Mouse (Mus musculus) embryonic facial prominence, embryonic 13.5 days (tissue): Measurements from ENCODE around the gene Ptprk. TPM values are rescaled to one million over a fixed set of nuclear protein-coding genes. Genes with fewer than 3 reads are reported as not detected.

Experiments
- ATAC-seq: fragments of 200-750 bp; cut with Nextera tagmentation; 2 replicates; pipeline ENCODE4 v1.8.0; 2017; ENCODE audit warnings: low read depth; ENCODE audit not compliant: insufficient number of reproducible peaks, insufficient read depth, low FRiP score, low TSS enrichment
- H3K27ac ChIP-seq: fragments of 300-500 bp; sonication (generic); 2 replicates; pipeline ENCODE4 v1.5.1; 2015; ENCODE audit warnings: moderate library complexity, mild to moderate bottlenecking, inconsistent platforms
- H3K27me3 ChIP-seq: fragments of 300-500 bp; sonication (generic); 2 replicates; pipeline ENCODE4 v1.6.1; 2015; ENCODE audit warnings: mild to moderate bottlenecking, inconsistent platforms
- H3K36me3 ChIP-seq: fragments of 300-500 bp; sonication (generic); 2 replicates; pipeline ENCODE4 v1.6.1; 2015; ENCODE audit warnings: mild to moderate bottlenecking, inconsistent platforms
- H3K4me1 ChIP-seq: fragments of 300-500 bp; sonication (generic); 2 replicates; pipeline ENCODE4 v1.6.1; 2015; ENCODE audit warnings: inconsistent platforms
- H3K4me2 ChIP-seq: fragments of 300-500 bp; sonication (generic); 2 replicates; pipeline ENCODE4 v1.6.1; 2015; ENCODE audit warnings: moderate library complexity, mild to moderate bottlenecking, inconsistent platforms
- H3K4me3 ChIP-seq: fragments of 300-500 bp; sonication (generic); 2 replicates; pipeline ENCODE4 v1.5.1; 2015; ENCODE audit warnings: mild to moderate bottlenecking, inconsistent platforms
- H3K9ac ChIP-seq: fragments of 300-500 bp; sonication (generic); 2 replicates; pipeline ENCODE4 v1.6.1; 2015; ENCODE audit warnings: mild to moderate bottlenecking, inconsistent platforms
- H3K9me3 ChIP-seq: fragments of 300-500 bp; sonication (generic); 2 replicates; pipeline ENCODE4 v1.6.1; 2016; ENCODE audit warnings: inconsistent platforms
- WGBS: fragments of 180-500 bp; shearing (Covaris S2); methylation state at CpG from one replicate; pipeline ENCODE4 v1.1.7; 2015; ENCODE audit warnings: mixed read lengths; 5-methylcytosine and 5-hydroxymethylcytosine counted together
- polyA plus RNA-seq: library from polyadenylated mRNA; unstranded; fragments of >200 nt; fragmentation: Nextera tagmentation; extraction: Ambion mirVana; gene quantifications from 2 replicates; pipeline ENCODE4 v1.2.1, GENCODE M21; 2015

The Ptprk gene
- polyA plus RNA-seq, 1 experiment from 2014 or later, result 32.3 TPM

GRCm38 (mm10) chr10:28249047-28249446 lies 174.4 kb downstream of the Ptprk start:
- ATAC-seq, result no peak
- 46% methylated on average over 4 of the region's 4 CpGs for WGBS
- no peaks in the 10 kb centered on the region for H3K27me3 ChIP-seq
- H3K4me3 ChIP-seq, result no peak overlapping the region
- H3K27ac ChIP-seq, result no peak overlapping the region
- no peaks in the 10 kb centered on the region for H3K9me3 ChIP-seq
- H3K4me2 ChIP-seq, result no peak overlapping the region
- peaks cover 15% of the 10 kb centered on the region; the same call in 1 of the 2 replicates for H3K4me1 ChIP-seq
- H3K36me3 ChIP-seq, result no peaks in the 10 kb centered on the region
- H3K9ac ChIP-seq, result no peak overlapping the region

- WGBS, result 28% methylated on average over 4 of the region's 4 CpGs
- Histone ChIP-seq H3K9me3 (no peaks in the 10 kb centered on the region), H3K27ac (no peak overlapping the region), H3K4me2 (no peak overlapping the region), H3K9ac (no peak overlapping the region), H3K4me1 (peaks cover 15% of the 10 kb centered on the region; the same call in 1 of the 2 replicates), H3K36me3 (no peaks in the 10 kb centered on the region), H3K4me3 (no peak overlapping the region), H3K27me3 (no peaks in the 10 kb centered on the region)
- ATAC-seq, result no peak
Measured at GRCm38 (mm10) chr10:28251385-28251784, 176.8 kb downstream of the Ptprk start.

- Histone ChIP-seq H3K36me3 (0 out of 2 replicates have a peak, but pooled peaks cover under 1% of the 10 kb centered on the region), H3K4me1 (no peaks in the 10 kb centered on the region), H3K4me2 (no peak overlapping the region), H3K27me3 (no peaks in the 10 kb centered on the region), H3K4me3 (no peak overlapping the region), H3K9ac (no peak overlapping the region), H3K9me3 (no peaks in the 10 kb centered on the region), H3K27ac (no peak overlapping the region)
- 81% methylated on average over 2 of the region's 2 CpGs for WGBS
- ATAC-seq, result no peak
Measured at GRCm38 (mm10) chr10:28260651-28261050, 186.0 kb downstream of the Ptprk start.

- WGBS, result 90% methylated on average over 3 of the region's 3 CpGs
- peaks cover 10% of the 10 kb centered on the region for H3K36me3 ChIP-seq
Measured at GRCm38 (mm10) chr10:28262159-28262558, 187.5 kb downstream of the Ptprk start.

GRCm38 (mm10) chr10:28263546-28263945 lies 188.9 kb downstream of the Ptprk start:
- no peaks in the 10 kb centered on the region for H3K4me1 ChIP-seq
- no peaks in the 10 kb centered on the region for H3K9me3 ChIP-seq
- no peak for ATAC-seq
- H3K27ac ChIP-seq, result no peak overlapping the region
- no peak overlapping the region for H3K4me2 ChIP-seq
- H3K27me3 ChIP-seq, result no peaks in the 10 kb centered on the region
- 69% methylated on average over 2 of the region's 2 CpGs for WGBS
- H3K4me3 ChIP-seq, result no peak overlapping the region
- peaks cover 10% of the 10 kb centered on the region for H3K36me3 ChIP-seq
- H3K9ac ChIP-seq, result no peak overlapping the region

More at GRCm38 (mm10) chr10:28262159-28262558, 187.5 kb downstream of the Ptprk start:
- Histone ChIP-seq H3K27me3 (no peaks in the 10 kb centered on the region), H3K4me1 (no peaks in the 10 kb centered on the region), H3K9ac (no peak overlapping the region), H3K4me3 (no peak overlapping the region), H3K27ac (no peak overlapping the region), H3K9me3 (no peaks in the 10 kb centered on the region), H3K4me2 (no peak overlapping the region)
- no peak for ATAC-seq

- Histone ChIP-seq H3K4me3 (no peak overlapping the region), H3K9me3 (no peaks in the 10 kb centered on the region), H3K4me1 (no peaks in the 10 kb centered on the region), H3K36me3 (peaks cover 10% of the 10 kb centered on the region), H3K27me3 (no peaks in the 10 kb centered on the region), H3K9ac (no peak overlapping the region), H3K4me2 (no peak overlapping the region), H3K27ac (no peak overlapping the region)
- no peak for ATAC-seq
- WGBS, result 79% methylated on average over 4 of the region's 4 CpGs
Measured at GRCm38 (mm10) chr10:28270273-28270672, 195.7 kb downstream of the Ptprk start.

GRCm38 (mm10) chr10:28271729-28272606 lies 197.3 kb downstream of the Ptprk start:
- Histone ChIP-seq H3K4me1 (no peaks in the 10 kb centered on the region), H3K4me2 (no peak overlapping the region), H3K27ac (no peak overlapping the region), H3K36me3 (no peaks in the 10 kb centered on the region), H3K9ac (no peak overlapping the region), H3K4me3 (no peak overlapping the region), H3K9me3 (no peaks in the 10 kb centered on the region), H3K27me3 (no peaks in the 10 kb centered on the region)
- no peak for ATAC-seq
- 62% methylated on average over 8 of the region's 8 CpGs for WGBS

GRCm38 (mm10) chr10:28278757-28279156 lies 204.1 kb downstream of the Ptprk start:
- WGBS, result 89% methylated on average over 2 of the region's 2 CpGs
- no peak overlapping the region for H3K4me3 ChIP-seq
- no peak for ATAC-seq
- no peak overlapping the region for H3K9ac ChIP-seq
- no peaks in the 10 kb centered on the region for H3K27me3 ChIP-seq
- H3K36me3 ChIP-seq, result no peaks in the 10 kb centered on the region
- 0 out of 2 replicates have a peak, but pooled peaks cover 3% of the 10 kb centered on the region for H3K4me1 ChIP-seq
- no peaks in the 10 kb centered on the region for H3K9me3 ChIP-seq
- H3K4me2 ChIP-seq, result no peak overlapping the region
- H3K27ac ChIP-seq, result no peak overlapping the region

- Histone ChIP-seq H3K4me1 (no peaks in the 10 kb centered on the region), H3K9me3 (no peaks in the 10 kb centered on the region), H3K36me3 (no peaks in the 10 kb centered on the region), H3K4me2 (no peak overlapping the region), H3K27me3 (no peaks in the 10 kb centered on the region), H3K4me3 (no peak overlapping the region), H3K9ac (no peak overlapping the region), H3K27ac (no peak overlapping the region)
- no peak for ATAC-seq
- 39% methylated on average over 1 of the region's 1 CpGs for WGBS
Measured at GRCm38 (mm10) chr10:28297531-28297930, 222.9 kb downstream of the Ptprk start.

- WGBS, result 71% methylated on average over 4 of the region's 4 CpGs
- Histone ChIP-seq H3K9ac (no peak overlapping the region), H3K27me3 (no peaks in the 10 kb centered on the region), H3K4me1 (no peaks in the 10 kb centered on the region), H3K9me3 (no peaks in the 10 kb centered on the region), H3K36me3 (no peaks in the 10 kb centered on the region), H3K4me2 (no peak overlapping the region), H3K4me3 (no peak overlapping the region), H3K27ac (no peak overlapping the region)
- ATAC-seq, result no peak
Measured at GRCm38 (mm10) chr10:28299207-28299606, 224.6 kb downstream of the Ptprk start.

GRCm38 (mm10) chr10:28303856-28304255 lies 229.2 kb downstream of the Ptprk start:
- Histone ChIP-seq H3K4me2 (no peak overlapping the region), H3K9me3 (no peaks in the 10 kb centered on the region), H3K9ac (no peak overlapping the region), H3K4me3 (no peak overlapping the region), H3K27ac (no peak overlapping the region), H3K4me1 (no peaks in the 10 kb centered on the region), H3K36me3 (no peaks in the 10 kb centered on the region), H3K27me3 (no peaks in the 10 kb centered on the region)
- no peak for ATAC-seq

- ATAC-seq, result no peak
- H3K4me1 ChIP-seq, result no peaks in the 10 kb centered on the region
- no peaks in the 10 kb centered on the region for H3K9me3 ChIP-seq
- H3K4me2 ChIP-seq, result no peak overlapping the region
- no peaks in the 10 kb centered on the region for H3K27me3 ChIP-seq
- H3K9ac ChIP-seq, result no peak overlapping the region
- no peaks in the 10 kb centered on the region for H3K36me3 ChIP-seq
- H3K27ac ChIP-seq, result no peak overlapping the region
- no peak overlapping the region for H3K4me3 ChIP-seq
- WGBS, result 50% methylated on average over 4 of the region's 4 CpGs
Measured at GRCm38 (mm10) chr10:28304292-28304875, 229.8 kb downstream of the Ptprk start.
